Mouse (Mus musculus): ENCODE results near the gene Ten1.

Ten1 gene

GRCm38 (mm10) chr11:116196866-116197583, 1.6 kb upstream of the Ten1 start:
- DNase-seq (ENCODE audit: inconsistent ontology term) = no peak

GRCm38 (mm10) chr11:116197584-116197906, 1.1 kb upstream of the Ten1 start:
- no peak for DNase-seq (ENCODE audit: inconsistent ontology term)

- DNase-seq (ENCODE audit: inconsistent ontology term) = no peak
These were observed 523 bp upstream of the Ten1 start for GRCm38 (mm10) chr11:116198132-116198531.

GRCm38 (mm10) chr11:116201151-116201550, 2.5 kb downstream of the Ten1 start:
- no peak for DNase-seq (ENCODE audit: inconsistent ontology term)

- no peak for DNase-seq (ENCODE audit: inconsistent ontology term)
These were observed 4.5 kb downstream of the Ten1 start for GRCm38 (mm10) chr11:116203150-116203549.

- DNase-seq (ENCODE audit: inconsistent ontology term) = no peak
These were observed 8.0 kb downstream of the Ten1 start for GRCm38 (mm10) chr11:116206678-116207077.

GRCm38 (mm10) chr11:116208660-116209059, 10.0 kb downstream of the Ten1 start:
- no peak for DNase-seq (ENCODE audit: inconsistent ontology term)

- no peak for DNase-seq (ENCODE audit: inconsistent ontology term)
These were observed 10.6 kb downstream of the Ten1 start for GRCm38 (mm10) chr11:116209257-116209656.

GRCm38 (mm10) chr11:116210696-116211095, 12.0 kb downstream of the Ten1 start:
- no peak for DNase-seq (ENCODE audit: inconsistent ontology term)

- DNase-seq (ENCODE audit: inconsistent ontology term) = no peak
These were observed 14.2 kb downstream of the Ten1 start for GRCm38 (mm10) chr11:116212847-116213246.

- DNase-seq (ENCODE audit: inconsistent ontology term) = no peak
These were observed 15.3 kb downstream of the Ten1 start for GRCm38 (mm10) chr11:116213877-116214510.

GRCm38 (mm10) chr11:116215181-116215580, 16.5 kb downstream of the Ten1 start:
- no peak for DNase-seq (ENCODE audit: inconsistent ontology term)

GRCm38 (mm10) chr11:116215991-116216390, 17.3 kb downstream of the Ten1 start:
- no peak for DNase-seq (ENCODE audit: inconsistent ontology term)

GRCm38 (mm10) chr11:116216549-116216948, 17.9 kb downstream of the Ten1 start:
- DNase-seq (ENCODE audit: inconsistent ontology term) = no peak

- no peak for DNase-seq (ENCODE audit: inconsistent ontology term)
These were observed 19.6 kb downstream of the Ten1 start for GRCm38 (mm10) chr11:116218263-116218662.

- DNase-seq (ENCODE audit: inconsistent ontology term) = peak; percentile 97
These were observed 20.2 kb downstream of the Ten1 start for GRCm38 (mm10) chr11:116218737-116219400.

GRCm38 (mm10) chr11:116219885-116220284, 21.2 kb downstream of the Ten1 start:
- DNase-seq (ENCODE audit: inconsistent ontology term) = peak; percentile 54

- DNase-seq (ENCODE audit: inconsistent ontology term) = peak; percentile 18
These were observed 23.5 kb downstream of the Ten1 start for GRCm38 (mm10) chr11:116221931-116222739.

- DNase-seq (ENCODE audit: inconsistent ontology term) = no peak
These were observed 24.0 kb downstream of the Ten1 start for GRCm38 (mm10) chr11:116222740-116223059.

- DNase-seq (ENCODE audit: inconsistent ontology term) = peak; percentile 69
These were observed 27.8 kb downstream of the Ten1 start for GRCm38 (mm10) chr11:116226414-116226813.

GRCm38 (mm10) chr11:116228699-116229098, 30.0 kb downstream of the Ten1 start:
- DNase-seq (ENCODE audit: inconsistent ontology term) = no peak

- DNase-seq (ENCODE audit: inconsistent ontology term) = no peak
These were observed 33.8 kb downstream of the Ten1 start for GRCm38 (mm10) chr11:116232427-116232826.
